Comparison of ENCODE assay signal across 8 mouse cellular contexts in the genomic region with DNA sequence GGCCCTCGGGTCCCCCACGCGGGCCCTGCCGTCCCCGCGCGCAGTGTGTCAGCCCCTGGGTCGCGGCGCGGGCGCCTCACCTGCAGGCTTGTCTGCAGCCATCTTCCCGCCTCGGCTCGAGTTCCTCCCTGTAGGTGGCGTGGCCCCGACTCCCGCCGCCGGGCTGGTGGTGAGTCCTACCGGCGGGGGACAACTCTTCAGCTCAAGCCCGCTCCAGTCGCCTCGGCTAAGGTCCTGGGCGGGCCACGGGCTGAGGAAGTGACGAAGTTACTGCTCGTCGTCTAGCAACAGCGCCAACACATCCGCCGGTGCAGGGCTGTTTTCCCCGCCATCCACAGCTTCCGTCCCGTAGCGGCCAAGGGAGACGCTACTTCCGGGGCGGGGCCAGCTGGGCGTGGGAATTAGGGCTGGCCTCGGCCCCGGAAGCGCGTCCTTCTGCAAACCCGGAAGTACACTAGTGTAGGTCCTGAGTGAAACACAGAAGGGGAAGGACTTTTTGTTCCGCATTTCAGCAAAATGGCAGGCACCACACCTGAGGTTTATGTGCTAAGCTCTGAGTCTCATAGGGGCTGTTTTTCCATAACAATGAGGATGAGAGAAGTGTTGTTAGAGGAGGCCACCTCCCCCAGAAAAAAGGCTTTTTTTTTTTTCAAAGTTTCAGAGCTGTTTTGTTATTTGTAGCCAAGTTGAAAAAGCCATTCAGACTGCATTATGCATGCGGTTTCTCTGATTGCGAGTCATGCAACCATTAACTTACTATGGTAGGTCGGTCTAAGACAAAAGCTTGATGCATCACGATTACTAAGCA. TPM values are rescaled to one million over a fixed set of nuclear protein-coding genes. Genes with fewer than 3 reads are reported as not detected.
DNase-seq lines count a peak whose midpoint lies in the region; ATAC-seq and TF ChIP-seq lines count a peak whose summit lies in the region.

A gene (minus strand): TSS at position 346 of the 808 bp plus-strand sequence.

- no peaks in the 10 kb centered on the region for H3K4me1 ChIP-seq in bone marrow macrophage, adult 2 months (ENCODE audit: control insufficient read depth, insufficient read depth, low read length)
- no peaks in the 10 kb centered on the region for H3K4me1 ChIP-seq in embryonic fibroblast, embryonic 13.5 days (ENCODE audit: control insufficient read depth, insufficient read depth, low read length)
- peaks cover 4% of the 10 kb centered on the region; the same call in 1 of the 2 replicates for H3K4me1 ChIP-seq in kidney, embryonic 14.5 days (ENCODE audit: control insufficient read depth, insufficient read depth, low read length)
- peaks cover 15% of the 10 kb centered on the region for H3K4me1 ChIP-seq in limb, embryonic 15.5 days

- H3K27ac ChIP-seq in bone marrow macrophage, adult 2 months (ENCODE audit: insufficient read depth, low read depth, low read length) = peak within 1 kb of the TSS; percentile 27
- H3K27ac ChIP-seq in embryonic fibroblast, embryonic 13.5 days (ENCODE audit: insufficient read depth, low read length) = peak within 1 kb of the TSS; percentile 7
- H3K27ac ChIP-seq in kidney, embryonic 14.5 days (ENCODE audit: low read depth, low read length) = peak within 1 kb of the TSS; percentile 88
- peak within 1 kb of the TSS; percentile 86 for H3K27ac ChIP-seq in limb, embryonic 15.5 days

- peak; percentile 99 for DNase-seq in A20 (ENCODE audit: low read depth, low spot score)
- DNase-seq in heart, adult 9 months (ENCODE audit: low spot score in 2 of 2) = peak; percentile 96 to 97
- DNase-seq in monocyte, adult 2 months (ENCODE audit: low read depth in 1 of 2, low spot score in 2 of 2) = peak; percentile 93 to 97
- DNase-seq in spleen, postnatal 36 days (ENCODE audit: low spot score in 2 of 2) = peak; percentile 98

- WGBS in kidney, embryonic 14.5 days = 4% methylated on average over 51 of the region's 51 CpGs
- WGBS in limb, embryonic 15.5 days = 4% methylated on average over 51 of the region's 51 CpGs

- peak within 1 kb of the TSS; percentile 68 for H3K4me3 ChIP-seq in bone marrow macrophage, adult 2 months (ENCODE audit: insufficient read depth, low read length)
- peak within 1 kb of the TSS; percentile 86 for H3K4me3 ChIP-seq in embryonic fibroblast, embryonic 13.5 days (ENCODE audit: insufficient read depth, low read length)
- peak within 1 kb of the TSS; percentile 77 for H3K4me3 ChIP-seq in kidney, embryonic 14.5 days (ENCODE audit: low read length)
- H3K4me3 ChIP-seq in limb, embryonic 15.5 days = peak within 1 kb of the TSS; percentile 83

- TF ChIP-seq POLR2A in bone marrow macrophage, adult 2 months (IDR thresholded peaks at IDR 0.05; ENCODE audit: borderline replicate concordance, low read depth, low read length) = no peak
- peak; percentile 81 for TF ChIP-seq POLR2A in embryonic fibroblast, embryonic 13.5 days (IDR thresholded peaks at IDR 0.05; ENCODE audit: low read depth, low read length)

- H3K9ac ChIP-seq in kidney, embryonic 14.5 days (ENCODE audit: low read depth, low read length) = peak within 1 kb of the TSS; percentile 84
- H3K9ac ChIP-seq in limb, embryonic 15.5 days = peak within 1 kb of the TSS; percentile 73

- TF ChIP-seq CTCF in bone marrow macrophage, adult 2 months (IDR thresholded peaks at IDR 0.05; ENCODE audit: low read depth, low read length) = no peak
- TF ChIP-seq CTCF in embryonic fibroblast, embryonic 13.5 days (IDR thresholded peaks at IDR 0.05; ENCODE audit: borderline replicate concordance, insufficient read depth, low read length) = no peak

- peak within 1 kb of the TSS; percentile 84 for H3K4me2 ChIP-seq in kidney, embryonic 14.5 days (replicated peaks; ENCODE audit: low read depth, low read length)
- H3K4me2 ChIP-seq in limb, embryonic 15.5 days = peak within 1 kb of the TSS; percentile 74

- H3K27me3 ChIP-seq in kidney, embryonic 14.5 days (ENCODE audit: control insufficient read depth, insufficient read depth, low read length) = 0 out of 2 replicates have a peak, but pooled peaks cover 4% of the 10 kb centered on the region
- H3K27me3 ChIP-seq in limb, embryonic 15.5 days = peaks cover 14% of the 10 kb centered on the region; the same call in 1 of the 2 replicates

- peaks cover 6% of the 10 kb centered on the region; the same call in 1 of the 2 replicates for H3K36me3 ChIP-seq in kidney, embryonic 14.5 days (ENCODE audit: control insufficient read depth, insufficient read depth, low read length)
- H3K36me3 ChIP-seq in limb, embryonic 15.5 days = peaks cover 10% of the 10 kb centered on the region

- no peaks in the 10 kb centered on the region for H3K9me3 ChIP-seq in kidney, embryonic 14.5 days (ENCODE audit: control insufficient read depth, low read length)
- H3K9me3 ChIP-seq in limb, embryonic 15.5 days = no peaks in the 10 kb centered on the region

- peak; percentile 99 for ATAC-seq in kidney, embryonic 14.5 days (ENCODE audit: low FRiP score, low TSS enrichment)
- peak; percentile 98 for ATAC-seq in limb, embryonic 15.5 days (ENCODE audit: insufficient number of reproducible peaks, low FRiP score, low TSS enrichment, low read depth)

RNA-seq across cellular contexts. Expression of the gene that starts here (rescaled TPM):
- polyA plus RNA-seq in bone marrow macrophage, adult 2 months (2012; ENCODE audit: insufficient read depth, insufficient read length, missing spikeins) = 23.0 and 24.2 TPM in 2 replicates
- polyA plus RNA-seq in embryonic fibroblast, embryonic 13.5 days (2011; ENCODE audit: insufficient read length, low read depth, missing spikeins) = 32.2 and 38.6 TPM in 2 replicates
- 41.8 and 74.7 TPM in 2 replicates for polyA plus RNA-seq in kidney, embryonic 14.5 days (2014; fragmentation: Nextera tagmentation; extraction: Ambion mirVana)
- 60.9 and 61.3 TPM in 2 replicates for polyA plus RNA-seq in limb, embryonic 15.5 days (2015; fragmentation: Nextera tagmentation; extraction: Ambion mirVana)

Comparison
In these comparisons a context has a peak if more than half of its experiments do, and no peak if none do; other contexts are left out.
1. Peak in every context shown above with its lines: DNase-seq, ATAC-seq, H3K4me3 ChIP-seq and H3K27ac ChIP-seq.
2. H3K27ac ChIP-seq: peak in every context shown above with its lines; median percentile 88 in kidney, embryonic 14.5 days; 86 in limb, embryonic 15.5 days; 27 in bone marrow macrophage, adult 2 months; 7 in embryonic fibroblast, embryonic 13.5 days.